Comparison of ENCODE assay signal across 25 mouse cellular contexts in the genomic region with DNA sequence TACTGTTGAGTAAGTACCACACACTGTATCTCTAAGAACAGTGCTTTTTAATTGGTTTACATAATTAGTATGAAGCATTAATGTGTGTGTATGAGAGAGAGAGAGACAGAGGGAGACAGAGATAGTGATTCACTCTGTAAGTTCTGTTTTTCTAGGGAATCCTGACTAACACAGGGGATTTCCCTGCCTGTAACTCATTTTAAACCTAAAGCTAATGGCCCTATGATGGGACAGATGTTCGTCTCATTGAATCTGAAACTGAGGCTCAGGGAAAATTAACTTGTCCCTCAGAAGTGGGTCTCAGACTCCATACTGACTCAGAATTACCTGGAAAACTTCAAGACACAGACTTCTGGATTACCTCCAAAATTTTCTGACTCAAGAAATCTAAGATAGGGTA.
DNase-seq lines count a peak whose midpoint lies in the region; ATAC-seq and TF ChIP-seq lines count a peak whose summit lies in the region.
"Had no signal": no experiment of that assay in that cellular context is flagged by ENCODE, and none has a peak within 500 bp of the region (broad histone marks: within the 10 kb centered on the region; RNA-seq: fewer than 3 reads in every experiment).

No protein-coding gene starts in this region.

- TF ChIP-seq CTCF in lung, postnatal 0 days (IDR thresholded peaks at IDR 0.05), result no peak
- no peak for TF ChIP-seq CTCF in Patski (IDR thresholded peaks at IDR 0.05)

- no peak for ATAC-seq in intestine, embryonic 14.5 days (replicated peaks; ENCODE audit: low FRiP score, low TSS enrichment, low read depth)
- no peak for ATAC-seq in intestine, embryonic 16.5 days
- no peak for ATAC-seq in lung, embryonic 15.5 days (ENCODE audit: borderline replicate concordance, extremely low read depth, low FRiP score, low TSS enrichment)
- ATAC-seq in lung, postnatal 0 days, result no peak
- peak; percentile 62 for ATAC-seq in Patski
- ATAC-seq: forebrain, embryonic 14.5 days; forebrain, embryonic 16.5 days had no signal

- TF ChIP-seq EP300 in lung, postnatal 0 days (IDR thresholded peaks at IDR 0.05), result no peak

- 65% methylated on average over 1 of the region's 1 CpGs for WGBS in intestine, embryonic 14.5 days
- WGBS in intestine, embryonic 16.5 days, result 69% methylated on average over 1 of the region's 1 CpGs
- WGBS in lung, embryonic 15.5 days, result 52% methylated on average over 1 of the region's 1 CpGs
- WGBS in lung, postnatal 0 days, result 73% methylated on average over 1 of the region's 1 CpGs

- H3K4me2 ChIP-seq in intestine, embryonic 14.5 days (ENCODE audit: low read length), result no peak overlapping the region
- H3K4me2 ChIP-seq in intestine, embryonic 16.5 days (ENCODE audit: low read depth, low read length), result no peak overlapping the region
- H3K4me2 ChIP-seq in lung, embryonic 15.5 days, result no peak overlapping the region
- H3K4me2 ChIP-seq in lung, postnatal 0 days (replicated peaks; ENCODE audit: low read depth, low read length), result no peak overlapping the region
- H3K4me2 ChIP-seq: embryonic facial prominence, embryonic 13.5 days; embryonic facial prominence, embryonic 15.5 days; forebrain, embryonic 12.5 days had no signal

- in situ Hi-C loops in Patski (cut with MboI; ENCODE audit: low pct_unique_long_range_greater_than_20kb), result loop anchor here (5.0 kb wide), 1 partner anchor 36 kb away; no protein-coding TSS in a partner anchor

- CTCF ChIA-PET in Patski (lab: Charles Lee), result interaction anchor here (1.4 kb wide), 1 partner anchor 10 kb away, joined by 4 read pairs; no protein-coding TSS in a partner anchor

- POLR2A ChIA-PET in Patski (lab: Charles Lee), result interaction anchor here (1.6 kb wide), 1 partner anchor 11 kb away, joined by 3 read pairs; no protein-coding TSS in a partner anchor

- H3K27me3 ChIP-seq in intestine, embryonic 14.5 days (replicated peaks; ENCODE audit: control insufficient read depth, insufficient read depth, low read length), result no peaks in the 10 kb centered on the region
- H3K27me3 ChIP-seq in intestine, embryonic 16.5 days (replicated peaks; ENCODE audit: control insufficient read depth, insufficient read depth, low read length), result no peaks in the 10 kb centered on the region
- no peaks in the 10 kb centered on the region for H3K27me3 ChIP-seq in lung, embryonic 15.5 days
- H3K27me3 ChIP-seq in lung, postnatal 0 days (replicated peaks; ENCODE audit: insufficient read depth, low read length), result no peaks in the 10 kb centered on the region
- no peaks in the 10 kb centered on the region for H3K27me3 ChIP-seq in Patski
- H3K27me3 ChIP-seq: embryonic facial prominence, embryonic 13.5 days; embryonic facial prominence, embryonic 15.5 days; forebrain, embryonic 12.5 days had no signal

- H3K27ac ChIP-seq in intestine, embryonic 14.5 days (ENCODE audit: low read depth), result peak overlapping the region; percentile 9; the same call in 1 of the 2 replicates
- no peak overlapping the region for H3K27ac ChIP-seq in intestine, embryonic 16.5 days (ENCODE audit: low read length)
- H3K27ac ChIP-seq in lung, embryonic 15.5 days, result peak overlapping the region; percentile 37
- H3K27ac ChIP-seq in lung, postnatal 0 days (ENCODE audit: low read length), result no peak overlapping the region
- H3K27ac ChIP-seq: embryonic facial prominence, embryonic 13.5 days; embryonic facial prominence, embryonic 15.5 days; forebrain, embryonic 10.5 days; forebrain, embryonic 12.5 days had no signal

- H3K4me1 ChIP-seq in intestine, embryonic 14.5 days (replicated peaks; ENCODE audit: control insufficient read depth, insufficient read depth, low read length), result peaks cover 18% of the 10 kb centered on the region; the same call in 1 of the 2 replicates
- H3K4me1 ChIP-seq in intestine, embryonic 16.5 days (ENCODE audit: control insufficient read depth, insufficient read depth, low read length), result peaks cover 20% of the 10 kb centered on the region
- H3K4me1 ChIP-seq in lung, embryonic 15.5 days, result peaks cover 29% of the 10 kb centered on the region
- no peaks in the 10 kb centered on the region for H3K4me1 ChIP-seq in lung, postnatal 0 days (ENCODE audit: insufficient read depth, low read depth, low read length)

- H3K36me3 ChIP-seq in intestine, embryonic 14.5 days (ENCODE audit: control insufficient read depth, insufficient read depth, low read length), result no peaks in the 10 kb centered on the region
- no peaks in the 10 kb centered on the region for H3K36me3 ChIP-seq in intestine, embryonic 16.5 days (ENCODE audit: control insufficient read depth, insufficient read depth, low read length)
- H3K36me3 ChIP-seq in lung, embryonic 15.5 days, result no peaks in the 10 kb centered on the region
- no peaks in the 10 kb centered on the region for H3K36me3 ChIP-seq in lung, postnatal 0 days (ENCODE audit: insufficient read depth, low read length)
- H3K36me3 ChIP-seq: embryonic facial prominence, embryonic 13.5 days; embryonic facial prominence, embryonic 15.5 days; forebrain, embryonic 10.5 days; forebrain, embryonic 12.5 days; G1E had no signal

- no peak overlapping the region for H3K4me3 ChIP-seq in intestine, embryonic 14.5 days (ENCODE audit: low read depth, low read length)
- no peak overlapping the region for H3K4me3 ChIP-seq in intestine, embryonic 16.5 days (ENCODE audit: low read length)
- H3K4me3 ChIP-seq in lung, embryonic 15.5 days, result no peak overlapping the region
- H3K4me3 ChIP-seq in lung, postnatal 0 days (ENCODE audit: low read depth, low read length), result no peak overlapping the region
- H3K4me3 ChIP-seq: embryonic facial prominence, embryonic 13.5 days; embryonic facial prominence, embryonic 15.5 days; erythroblast, embryonic 14.5 days; forebrain, embryonic 10.5 days; forebrain, embryonic 12.5 days had no signal

- no peak for DNase-seq in intestine, embryonic 14.5 days (ENCODE audit: low spot score)
- no peak for DNase-seq in lung, postnatal 0 days (ENCODE audit: low spot score)
- DNase-seq in 3T3-L1 (ENCODE audit: low read depth, low spot score) (peak; percentile 6), Patski (ENCODE audit: low read depth, low spot score) (peak; percentile 60)
- DNase-seq in spleen, postnatal 10 days (ENCODE audit: low spot score in 2 of 2), result no peak
- DNase-seq: adrenal gland, adult 2 months; adrenal gland, postnatal 10 days; adrenal gland, postnatal 25 days; cerebellum, adult 11 months; cerebellum, adult 18-20 months; cerebellum, adult 8-10 months; cerebellum, adult 9-11 months; cerebellum, postnatal 14 days; cerebellum, postnatal 36 days; embryo, embryonic 11 days had no signal

- H3K9ac ChIP-seq in intestine, embryonic 14.5 days (ENCODE audit: low read length), result no peak overlapping the region
- no peak overlapping the region for H3K9ac ChIP-seq in intestine, embryonic 16.5 days (ENCODE audit: low read depth, low read length)
- H3K9ac ChIP-seq in lung, embryonic 15.5 days, result no peak overlapping the region
- no peak overlapping the region for H3K9ac ChIP-seq in lung, postnatal 0 days (replicated peaks; ENCODE audit: low read depth)
- H3K9ac ChIP-seq: embryonic facial prominence, embryonic 13.5 days; embryonic facial prominence, embryonic 15.5 days; forebrain, embryonic 12.5 days had no signal

- no peaks in the 10 kb centered on the region for H3K9me3 ChIP-seq in intestine, embryonic 14.5 days (ENCODE audit: control insufficient read depth, low read length)
- no peaks in the 10 kb centered on the region for H3K9me3 ChIP-seq in intestine, embryonic 16.5 days (ENCODE audit: control insufficient read depth, low read length)
- H3K9me3 ChIP-seq in lung, embryonic 15.5 days, result no peaks in the 10 kb centered on the region
- H3K9me3 ChIP-seq in lung, postnatal 0 days (ENCODE audit: low read length), result no peaks in the 10 kb centered on the region
- H3K9me3 ChIP-seq: embryonic facial prominence, embryonic 13.5 days; embryonic facial prominence, embryonic 15.5 days; forebrain, embryonic 10.5 days; forebrain, embryonic 12.5 days; G1E had no signal

Comparison
In these comparisons a context has a peak if more than half of its experiments do, and no peak if none do; other contexts are left out.
1. H3K27ac ChIP-seq: peak in intestine, embryonic 14.5 days (single experiment) and lung, embryonic 15.5 days (single experiment); none in intestine, embryonic 16.5 days (single experiment) and lung, postnatal 0 days (single experiment).
2. DNase-seq: peak in 3T3-L1 (single experiment) and Patski (single experiment); none in intestine, embryonic 14.5 days (single experiment), lung, postnatal 0 days (single experiment) and spleen, postnatal 10 days (0 of 2).